Mouse (Mus musculus) neural tube, embryonic 15.5 days (tissue): ENCODE data around the gene Galnt10. TPM values are rescaled to one million over a fixed set of nuclear protein-coding genes. Genes with fewer than 3 reads are reported as not detected.

Experiments used
- ATAC-seq: fragments of 200-750 bp; cut with Nextera tagmentation; 2 replicates; pipeline ENCODE4 v1.8.0; 2017; ENCODE audit warnings: mild to moderate bottlenecking, moderate TSS enrichment, moderate library complexity; ENCODE audit not compliant: low FRiP score
- H3K27ac ChIP-seq: fragments of 300-500 bp; sonication (generic); replicated peaks from 2 replicates; pipeline ENCODE4 v1.5.1; 2015; ENCODE audit warnings: mild to moderate bottlenecking, inconsistent platforms
- H3K27me3 ChIP-seq: fragments of 300-500 bp; sonication (generic); replicated peaks from 2 replicates; pipeline ENCODE4 v1.6.1; 2015; ENCODE audit warnings: inconsistent platforms
- H3K36me3 ChIP-seq: fragments of 300-500 bp; sonication (generic); 2 replicates; pipeline ENCODE4 v1.6.1; 2015; ENCODE audit warnings: inconsistent platforms
- H3K4me1 ChIP-seq: fragments of 300-500 bp; sonication (generic); 2 replicates; pipeline ENCODE4 v1.6.1; 2015; ENCODE audit warnings: inconsistent platforms
- H3K4me2 ChIP-seq: fragments of 300-500 bp; sonication (generic); 2 replicates; pipeline ENCODE4 v1.6.1; 2015; ENCODE audit warnings: inconsistent platforms, mild to moderate bottlenecking, moderate library complexity
- H3K4me3 ChIP-seq: fragments of 300-500 bp; sonication (generic); replicated peaks from 2 replicates; pipeline ENCODE4 v1.5.1; 2015; ENCODE audit warnings: mild to moderate bottlenecking, inconsistent platforms
- H3K9ac ChIP-seq: fragments of 300-500 bp; sonication (generic); replicated peaks from 2 replicates; pipeline ENCODE4 v1.6.1; 2015; ENCODE audit warnings: mild to moderate bottlenecking, inconsistent platforms
- H3K9me3 ChIP-seq: fragments of 300-500 bp; sonication (generic); replicated peaks from 2 replicates; pipeline ENCODE4 v1.6.1; 2016; ENCODE audit warnings: inconsistent platforms
- WGBS: fragments of 180-500 bp; shearing (Covaris S2); methylation state at CpG from one replicate; pipeline ENCODE4 v1.1.7; 2015; ENCODE audit warnings: mixed read lengths; 5-methylcytosine and 5-hydroxymethylcytosine counted together
- polyA plus RNA-seq: library from polyadenylated mRNA; unstranded; fragments of >200 nt; fragmentation: Nextera tagmentation; extraction: Ambion mirVana; gene quantifications from 2 replicates; pipeline ENCODE4 v1.2.1, GENCODE M21; 2015

Galnt10 gene
- polyA plus RNA-seq, 1 experiment from 2014 or later: 11.7 TPM

DNA sequence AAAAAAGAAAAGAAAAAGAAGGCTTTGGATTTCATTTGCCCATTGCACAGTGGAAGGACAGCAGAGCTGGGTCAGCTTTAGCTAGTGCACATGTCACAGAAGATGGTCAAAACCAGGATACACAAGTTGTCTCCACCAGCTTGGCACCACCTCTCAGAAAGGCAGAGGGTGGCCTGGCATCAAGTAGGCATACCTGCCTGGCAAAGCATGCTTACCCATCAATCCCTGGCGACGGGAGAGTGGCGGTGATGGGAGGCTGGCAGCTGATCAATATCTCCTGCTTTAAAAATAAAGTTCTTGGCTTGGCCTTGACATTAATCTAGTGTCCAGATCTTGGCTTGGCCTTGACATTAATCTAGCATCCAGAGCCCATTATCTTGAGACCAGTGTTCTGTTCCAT, 131.3 kb downstream of the Galnt10 start:
- Histone ChIP-seq H3K27ac (no peak overlapping the region), H3K36me3 (no peaks in the 10 kb centered on the region), H3K9me3 (no peaks in the 10 kb centered on the region), H3K27me3 (no peaks in the 10 kb centered on the region; the same call in 1 of the 2 replicates), H3K4me2 (no peak overlapping the region), H3K4me1 (peaks cover 29% of the 10 kb centered on the region), H3K9ac (no peak overlapping the region), H3K4me3 (no peak overlapping the region)
- WGBS: 88% methylated on average over 3 of the region's 3 CpGs
- ATAC-seq: no peak

DNA sequence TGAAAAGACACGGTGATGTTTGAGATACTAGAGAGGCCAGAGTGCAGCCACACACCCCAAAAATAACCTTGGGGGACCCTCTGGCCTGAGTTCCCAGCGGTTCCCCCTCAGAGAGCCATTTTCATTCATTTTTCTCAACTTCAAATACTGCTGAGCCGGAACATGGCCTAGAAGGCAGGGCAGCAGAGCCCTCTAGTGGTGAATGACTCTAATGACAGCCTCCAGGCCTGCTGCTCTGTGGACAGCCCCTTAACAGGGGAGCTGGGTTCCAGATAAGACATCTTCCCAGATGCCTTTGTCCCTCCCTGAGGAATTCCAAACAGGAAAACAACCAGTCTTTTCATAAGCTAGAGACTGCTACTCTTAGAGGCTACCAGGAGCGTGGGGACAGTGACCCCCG, 133.1 kb downstream of the Galnt10 start:
- H3K9ac ChIP-seq: no peak overlapping the region
- 24% methylated on average over 5 of the region's 5 CpGs for WGBS
- H3K27ac ChIP-seq: no peak overlapping the region

DNA sequence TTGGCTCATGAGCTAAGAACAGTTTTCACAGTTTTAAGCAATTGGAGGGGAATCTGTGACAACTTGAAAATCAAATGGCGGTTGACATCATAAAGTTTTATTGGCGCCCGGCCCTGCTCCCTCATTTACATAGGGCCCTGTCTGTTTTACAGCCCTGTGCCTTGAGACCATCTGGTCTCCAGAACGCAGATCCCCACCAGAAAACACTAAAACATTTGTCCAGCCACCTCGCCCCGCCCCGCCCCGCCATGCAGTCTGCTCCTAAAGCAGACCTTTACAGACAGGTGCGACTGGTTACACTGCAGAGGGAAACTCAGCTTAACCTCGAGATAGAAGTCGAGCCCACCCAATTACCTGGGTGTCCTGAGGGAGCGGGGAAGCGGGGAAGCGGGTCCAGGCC, 134.6 kb downstream of the Galnt10 start:
- ATAC-seq: no peak
- H3K27ac ChIP-seq: no peak overlapping the region
- H3K4me2 ChIP-seq: no peak overlapping the region
- WGBS: 39% methylated on average over 14 of the region's 14 CpGs
- no peaks in the 10 kb centered on the region for H3K36me3 ChIP-seq
- H3K4me3 ChIP-seq: no peak overlapping the region
- H3K9ac ChIP-seq: no peak overlapping the region
- H3K4me1 ChIP-seq: peaks cover 16% of the 10 kb centered on the region; the same call in 1 of the 2 replicates
- H3K9me3 ChIP-seq: no peaks in the 10 kb centered on the region
- 0 out of 2 replicates have a peak, but pooled peaks cover under 1% of the 10 kb centered on the region for H3K27me3 ChIP-seq

More for the DNA sequence above, 133.1 kb downstream of the Galnt10 start:
- peak; percentile 64; the same call in 1 of the 2 replicates for ATAC-seq
- peaks cover 26% of the 10 kb centered on the region for H3K4me1 ChIP-seq
- no peak overlapping the region for H3K4me3 ChIP-seq
- H3K4me2 ChIP-seq: no peak overlapping the region
- H3K27me3 ChIP-seq: no peaks in the 10 kb centered on the region
- H3K36me3 ChIP-seq: no peaks in the 10 kb centered on the region
- H3K9me3 ChIP-seq: no peaks in the 10 kb centered on the region

DNA sequence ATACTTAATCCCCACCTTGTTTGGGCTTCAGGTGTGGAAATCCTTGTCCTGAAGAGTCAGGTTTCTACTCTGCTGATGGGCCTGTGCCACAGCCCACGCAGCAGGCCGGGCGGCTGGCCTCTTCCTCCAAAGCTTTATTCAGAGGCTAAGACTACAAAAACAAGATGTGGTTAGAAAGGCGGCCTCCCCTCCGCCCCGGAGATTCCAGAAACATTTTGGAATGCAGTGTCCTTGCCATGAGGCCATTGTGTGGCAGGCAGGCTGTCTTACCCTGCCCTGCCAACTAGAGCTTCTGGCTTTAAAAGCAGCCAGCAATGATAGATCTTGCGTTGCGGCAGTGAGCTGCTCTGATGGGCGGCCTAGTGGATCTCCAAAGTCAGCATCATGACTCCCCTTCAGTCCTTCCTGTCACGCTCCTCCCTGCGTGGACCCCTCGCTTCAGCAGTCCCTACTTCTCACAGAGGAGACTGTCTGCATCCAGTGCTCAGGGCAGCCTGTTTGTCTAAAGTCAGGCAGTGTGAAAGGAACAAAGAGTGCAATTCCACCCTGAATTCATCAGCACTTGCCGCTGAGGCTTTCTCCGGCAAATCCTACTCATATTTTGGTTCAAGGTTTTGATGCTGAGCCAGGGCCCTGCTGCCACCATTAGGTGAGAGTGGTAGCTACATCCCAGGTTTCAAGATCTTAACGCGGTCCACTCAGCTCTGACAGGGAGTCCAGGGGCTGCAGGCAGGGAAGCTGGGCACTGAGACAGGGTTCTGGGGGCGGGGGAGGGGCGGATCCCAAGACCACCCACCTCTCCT, 141.6 kb downstream of the Galnt10 start:
- no peak overlapping the region for H3K9ac ChIP-seq
- H3K4me3 ChIP-seq: no peak overlapping the region
- peaks cover 17% of the 10 kb centered on the region for H3K4me1 ChIP-seq
- 0 out of 2 replicates have a peak, but pooled peaks cover 5% of the 10 kb centered on the region for H3K27me3 ChIP-seq
- ATAC-seq: peak; percentile 76
- H3K36me3 ChIP-seq: no peaks in the 10 kb centered on the region
- peak overlapping the region; percentile 81 for H3K27ac ChIP-seq
- 25% methylated on average over 18 of the region's 18 CpGs for WGBS
- H3K9me3 ChIP-seq: no peaks in the 10 kb centered on the region
- peak overlapping the region; percentile 26 for H3K4me2 ChIP-seq

DNA sequence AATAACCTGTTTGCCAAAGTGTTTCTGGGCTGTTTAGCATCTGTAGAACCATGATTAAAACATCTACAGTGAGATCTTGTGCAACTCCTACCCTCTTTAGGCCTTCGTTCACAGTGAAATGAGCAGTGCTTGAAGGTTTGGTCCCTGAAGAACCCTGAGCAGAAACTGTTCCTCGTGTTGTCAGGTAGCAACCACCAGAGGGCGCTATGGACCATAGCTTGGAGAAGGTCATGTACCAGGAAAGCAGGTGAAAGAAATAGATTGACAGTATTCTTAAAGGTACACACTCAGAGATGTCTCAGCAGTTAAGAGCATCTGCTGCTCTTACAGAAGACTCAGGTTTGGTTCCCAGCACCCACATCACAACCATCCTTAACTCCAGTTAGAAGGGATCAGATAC, 142.7 kb downstream of the Galnt10 start:
- Histone ChIP-seq H3K9me3 (no peaks in the 10 kb centered on the region), H3K4me3 (no peak overlapping the region), H3K36me3 (no peaks in the 10 kb centered on the region), H3K27me3 (0 out of 2 replicates have a peak, but pooled peaks cover 5% of the 10 kb centered on the region), H3K27ac (no peak overlapping the region), H3K9ac (no peak overlapping the region), H3K4me2 (no peak overlapping the region), H3K4me1 (peaks cover 17% of the 10 kb centered on the region)
- ATAC-seq: no peak
- 47% methylated on average over 3 of the region's 3 CpGs for WGBS

DNA sequence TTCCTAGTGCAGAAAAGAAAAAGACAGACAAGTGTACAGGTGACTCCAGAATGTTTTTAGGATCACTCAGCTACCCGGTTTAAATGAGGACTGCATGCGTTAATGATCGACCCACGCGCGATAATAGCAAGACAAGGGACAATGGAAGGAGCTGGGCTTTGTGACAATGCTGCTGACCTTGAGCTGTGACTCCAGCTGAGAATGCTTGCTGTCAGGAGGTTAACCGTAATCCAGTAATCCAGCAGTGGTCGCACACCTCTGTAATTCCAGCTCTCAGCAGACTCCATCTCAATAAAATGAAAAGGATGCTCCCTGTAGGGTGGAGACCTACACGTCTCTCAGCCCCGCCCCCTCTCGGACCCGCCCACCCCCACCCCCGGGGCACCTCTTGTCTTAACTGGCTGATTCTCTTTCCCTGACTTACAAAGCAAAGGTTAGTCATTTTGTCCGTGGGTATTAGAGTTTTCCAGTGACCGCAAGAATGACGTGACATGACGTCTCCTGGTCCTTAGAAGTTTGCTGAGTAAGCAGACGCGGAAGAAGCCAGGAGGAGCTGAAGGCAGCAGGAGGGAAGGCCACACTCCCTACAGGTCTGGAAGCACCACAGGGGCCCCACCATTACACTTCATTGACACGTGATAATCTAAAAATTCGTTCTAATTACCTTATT, 145.8 kb downstream of the Galnt10 start:
- Histone ChIP-seq H3K9ac (no peak overlapping the region), H3K27ac (no peak overlapping the region), H3K9me3 (no peaks in the 10 kb centered on the region), H3K4me3 (no peak overlapping the region), H3K4me2 (no peak overlapping the region; the same call in 1 of the 2 replicates), H3K27me3 (no peaks in the 10 kb centered on the region), H3K4me1 (peaks cover 17% of the 10 kb centered on the region), H3K36me3 (no peaks in the 10 kb centered on the region)
- 21% methylated on average over 21 of the region's 21 CpGs for WGBS
- ATAC-seq: no peak

DNA sequence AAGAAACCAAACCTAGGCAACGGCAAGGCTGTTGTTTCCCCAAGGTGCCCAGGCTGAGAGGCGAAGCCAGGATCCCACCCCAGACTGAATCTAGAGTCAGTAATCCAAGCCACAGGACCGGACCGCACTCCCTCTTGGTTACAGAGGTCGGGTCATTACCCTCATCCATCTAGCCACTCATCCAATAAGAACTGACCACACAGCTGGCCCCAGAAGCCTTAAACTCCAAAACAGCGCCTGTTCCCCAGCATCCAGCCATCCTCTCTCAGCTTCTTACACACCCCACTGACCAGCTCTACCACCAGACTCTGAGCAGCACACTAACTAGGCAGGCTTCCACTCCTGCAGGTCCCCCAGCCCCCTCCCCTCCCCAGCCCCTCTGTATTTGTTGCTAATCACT, 149.8 kb downstream of the Galnt10 start:
- H3K9ac ChIP-seq: no peak overlapping the region
- H3K4me1 ChIP-seq: peaks cover 2% of the 10 kb centered on the region; the same call in 1 of the 2 replicates
- H3K27me3 ChIP-seq: no peaks in the 10 kb centered on the region
- no peak overlapping the region for H3K4me3 ChIP-seq
- no peak overlapping the region for H3K4me2 ChIP-seq
- ATAC-seq: no peak
- no peaks in the 10 kb centered on the region for H3K36me3 ChIP-seq
- H3K9me3 ChIP-seq: no peaks in the 10 kb centered on the region
- WGBS: 50% methylated on average over 6 of the region's 6 CpGs
- H3K27ac ChIP-seq: no peak overlapping the region

DNA sequence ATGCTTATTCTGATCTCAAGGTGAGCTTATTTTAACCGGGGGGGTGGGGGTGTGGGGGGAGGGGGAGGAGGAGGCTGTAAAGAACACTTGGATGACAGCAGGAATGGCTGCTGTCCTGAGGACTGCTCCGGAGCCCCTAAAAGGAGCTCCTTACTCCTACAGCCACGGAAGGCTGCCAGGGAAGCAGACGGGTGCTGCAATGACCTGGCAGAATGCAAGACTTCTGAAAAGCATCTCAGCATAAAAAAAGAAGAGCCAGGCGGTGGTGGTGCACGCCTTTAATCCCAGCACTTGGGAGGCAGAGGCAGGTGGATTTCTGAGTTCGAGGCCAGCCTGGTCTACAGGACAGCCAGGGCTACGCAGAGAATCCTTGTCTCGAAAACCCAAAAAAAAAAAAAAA, 152.6 kb downstream of the Galnt10 start:
- H3K36me3 ChIP-seq: no peaks in the 10 kb centered on the region
- H3K27ac ChIP-seq: no peak overlapping the region
- no peak overlapping the region for H3K4me2 ChIP-seq
- H3K4me3 ChIP-seq: no peak overlapping the region
- H3K4me1 ChIP-seq: peaks cover 16% of the 10 kb centered on the region
- 86% methylated on average over 9 of the region's 9 CpGs for WGBS
- H3K9me3 ChIP-seq: no peaks in the 10 kb centered on the region
- no peak for ATAC-seq
- H3K9ac ChIP-seq: no peak overlapping the region
- H3K27me3 ChIP-seq: no peaks in the 10 kb centered on the region

DNA sequence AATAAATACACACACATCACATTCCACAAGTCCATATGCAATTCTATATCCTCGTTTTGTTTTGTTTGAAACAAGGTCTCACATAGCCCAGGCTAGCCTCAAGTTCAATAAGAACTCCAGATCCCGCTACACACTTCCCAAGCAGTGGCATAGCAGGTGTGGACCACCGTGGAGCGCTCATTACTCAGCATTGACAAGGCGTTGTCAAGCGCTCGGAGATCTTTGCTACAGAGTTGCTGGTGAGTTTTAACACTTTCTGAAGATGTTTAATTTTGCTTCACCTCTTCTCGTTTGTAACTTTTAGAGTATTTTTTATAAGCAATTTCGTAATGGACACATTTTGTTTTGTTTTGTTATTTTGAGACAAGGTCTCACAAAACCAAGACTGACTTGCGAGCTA, 154.2 kb downstream of the Galnt10 start:
- no peaks in the 10 kb centered on the region for H3K36me3 ChIP-seq
- no peak for ATAC-seq
- no peaks in the 10 kb centered on the region for H3K9me3 ChIP-seq
- no peak overlapping the region for H3K4me2 ChIP-seq
- H3K4me1 ChIP-seq: peaks cover 29% of the 10 kb centered on the region
- no peak overlapping the region for H3K27ac ChIP-seq
- H3K27me3 ChIP-seq: no peaks in the 10 kb centered on the region
- H3K4me3 ChIP-seq: no peak overlapping the region
- 85% methylated on average over 10 of the region's 10 CpGs for WGBS
- H3K9ac ChIP-seq: no peak overlapping the region

DNA sequence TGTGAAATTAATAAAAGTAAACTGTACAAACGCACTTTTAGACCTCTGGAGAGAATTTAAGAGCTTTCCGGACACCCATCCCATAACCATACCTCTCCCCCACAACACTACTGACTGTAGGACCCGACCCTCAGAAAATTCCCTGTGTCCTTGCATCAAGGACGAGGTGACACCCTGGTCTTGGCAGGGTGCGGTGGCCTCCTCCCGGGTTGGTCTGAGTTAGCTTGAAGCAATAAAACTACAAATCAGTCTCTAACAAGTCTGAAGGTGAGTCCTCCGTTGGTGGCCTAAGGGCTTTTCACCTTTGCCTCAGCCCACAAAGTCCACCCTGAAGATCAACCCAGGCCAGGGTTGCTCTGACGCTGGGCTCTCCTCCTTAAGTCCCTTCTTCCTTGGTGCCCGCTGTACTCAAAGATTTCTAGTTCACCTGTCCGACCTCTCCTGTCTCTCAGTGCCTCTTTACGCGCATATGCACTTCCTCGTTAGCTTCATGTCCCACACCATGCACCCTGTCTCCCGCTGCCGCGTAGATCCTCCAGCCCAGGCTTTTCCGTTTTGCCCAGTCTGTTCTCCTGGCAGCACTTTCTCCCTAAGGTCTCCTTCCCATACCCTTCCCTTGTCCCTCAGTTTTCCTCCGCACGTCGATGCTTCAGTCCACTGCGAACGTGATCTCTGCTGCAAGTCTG, 155.2 kb downstream of the Galnt10 start:
- no peak for ATAC-seq
- Histone ChIP-seq H3K27me3 (no peaks in the 10 kb centered on the region), H3K27ac (peak overlapping the region; percentile 76; the same call in 1 of the 2 replicates), H3K4me3 (peak overlapping the region; percentile 90), H3K4me2 (peak overlapping the region; percentile 95), H3K9ac (peak overlapping the region; percentile 50), H3K4me1 (peaks cover 29% of the 10 kb centered on the region), H3K36me3 (no peaks in the 10 kb centered on the region), H3K9me3 (no peaks in the 10 kb centered on the region)
- WGBS: 16% methylated on average over 22 of the region's 22 CpGs

DNA sequence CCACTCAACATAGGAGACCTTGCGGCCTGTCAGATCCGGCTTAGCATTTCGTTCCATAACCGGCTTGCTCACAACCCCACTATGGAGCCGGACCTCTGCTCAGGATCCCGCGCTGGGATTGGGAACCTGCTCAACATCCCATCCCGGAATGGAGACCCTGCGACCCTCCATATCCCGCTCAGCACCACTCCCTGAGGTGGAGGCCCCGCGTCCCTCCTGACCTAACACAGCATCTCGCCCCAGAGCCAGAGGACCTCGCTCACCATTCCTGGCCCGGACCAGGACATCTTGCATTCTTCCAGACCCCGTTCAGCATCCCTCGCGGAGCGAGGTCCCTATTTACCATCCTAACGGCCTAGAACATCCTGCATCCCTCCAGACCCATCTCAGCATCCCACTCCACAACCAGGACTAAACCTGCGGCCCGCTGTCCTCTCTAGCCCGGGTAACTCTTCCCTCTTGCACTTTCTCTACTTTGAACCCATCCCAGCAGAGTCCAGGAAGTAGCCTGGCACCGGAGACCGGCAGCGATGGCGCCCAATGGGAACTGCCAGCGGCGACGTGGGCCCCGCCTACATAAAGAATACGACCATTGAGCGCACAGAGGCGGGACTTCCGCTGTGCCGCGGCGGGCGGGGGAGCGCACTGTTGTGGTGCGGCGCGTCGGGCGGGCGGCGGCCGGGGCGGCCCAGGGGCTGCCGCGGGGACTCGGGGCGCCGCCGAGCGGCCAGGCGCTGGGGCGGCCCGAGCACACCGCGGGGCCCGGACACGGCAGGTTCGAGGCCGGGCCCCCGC, 155.9 kb downstream of the Galnt10 start, which contains the start of gene Sap30l:
TSS of gene Sap30l (plus strand) at position 667 of the 795 bp plus-strand sequence.
- no peaks in the 10 kb centered on the region for H3K27me3 ChIP-seq
- peaks cover 29% of the 10 kb centered on the region for H3K4me1 ChIP-seq
- peak within 1 kb of the TSS; percentile 88 for H3K9ac ChIP-seq
- under 1% methylated on average over 64 of the region's 66 CpGs for WGBS
- peak within 1 kb of the TSS; percentile 95 for H3K4me2 ChIP-seq
- peak; percentile 98 for ATAC-seq
- H3K36me3 ChIP-seq: no peaks in the 10 kb centered on the region
- H3K4me3 ChIP-seq: peak within 1 kb of the TSS; percentile 90
- H3K9me3 ChIP-seq: no peaks in the 10 kb centered on the region
- H3K27ac ChIP-seq: peak within 1 kb of the TSS; percentile 76
